Mouse (Mus musculus) olfactory bulb, adult 2 months (tissue): ENCODE results near the gene Rps5. TPM values are rescaled to one million over a fixed set of nuclear protein-coding genes. Genes with fewer than 3 reads are reported as not detected.
"Not testable (repeated sequence)": the region's sequence is repeated elsewhere in the genome, so short reads cannot be mapped to it uniquely, and the experiment has no call there.

ENCODE experiments used
- H3K27ac ChIP-seq: fragments of 200-500 bp; 2 replicates; pipeline ENCODE4 v1.5.1; 2012; ENCODE audit warnings: low read depth, low read length; ENCODE audit not compliant: insufficient read depth
- H3K4me1 ChIP-seq: fragments of 200-500 bp; 2 replicates; pipeline ENCODE4 v1.6.1; 2012; ENCODE audit warnings: low read length; ENCODE audit not compliant: control insufficient read depth, insufficient read depth
- H3K4me3 ChIP-seq: fragments of 200-500 bp; 2 replicates; pipeline ENCODE4 v1.5.1; 2012; ENCODE audit warnings: mild to moderate bottlenecking, low read depth, low read length, moderate library complexity; ENCODE audit not compliant: insufficient read depth
- CTCF ChIP-seq: fragments of 200-500 bp; IDR thresholded peaks from 2 replicates; pipeline ENCODE4 v1.5.1; 2012; ENCODE audit warnings: low read depth, mild to moderate bottlenecking, low read length, moderate library complexity; ENCODE audit not compliant: insufficient read depth
- POLR2A ChIP-seq: fragments of 200-500 bp; IDR thresholded peaks from 2 replicates; pipeline ENCODE4 v1.6.1; 2012; ENCODE audit warnings: mild to moderate bottlenecking, low read depth, low read length, moderate library complexity; ENCODE audit not compliant: insufficient read depth
- WGBS: fragments of 180-500 bp; shearing (Covaris S2); methylation state at CpG from one replicate; pipeline ENCODE4 v1.1.7; 2018; 5-methylcytosine and 5-hydroxymethylcytosine counted together
- polyA plus RNA-seq: library from polyadenylated mRNA; stranded (reverse); fragments of >200 nt; gene quantifications from 2 replicates; pipeline ENCODE4 v1.2.4, GENCODE M21; 2012; ENCODE audit warnings: low replicate concordance; ENCODE audit not compliant: missing spikeins, insufficient read depth, insufficient read length

Gene Rps5
- polyA plus RNA-seq = 651 TPM in 1 of 2 replicates, not detected in the other

DNA sequence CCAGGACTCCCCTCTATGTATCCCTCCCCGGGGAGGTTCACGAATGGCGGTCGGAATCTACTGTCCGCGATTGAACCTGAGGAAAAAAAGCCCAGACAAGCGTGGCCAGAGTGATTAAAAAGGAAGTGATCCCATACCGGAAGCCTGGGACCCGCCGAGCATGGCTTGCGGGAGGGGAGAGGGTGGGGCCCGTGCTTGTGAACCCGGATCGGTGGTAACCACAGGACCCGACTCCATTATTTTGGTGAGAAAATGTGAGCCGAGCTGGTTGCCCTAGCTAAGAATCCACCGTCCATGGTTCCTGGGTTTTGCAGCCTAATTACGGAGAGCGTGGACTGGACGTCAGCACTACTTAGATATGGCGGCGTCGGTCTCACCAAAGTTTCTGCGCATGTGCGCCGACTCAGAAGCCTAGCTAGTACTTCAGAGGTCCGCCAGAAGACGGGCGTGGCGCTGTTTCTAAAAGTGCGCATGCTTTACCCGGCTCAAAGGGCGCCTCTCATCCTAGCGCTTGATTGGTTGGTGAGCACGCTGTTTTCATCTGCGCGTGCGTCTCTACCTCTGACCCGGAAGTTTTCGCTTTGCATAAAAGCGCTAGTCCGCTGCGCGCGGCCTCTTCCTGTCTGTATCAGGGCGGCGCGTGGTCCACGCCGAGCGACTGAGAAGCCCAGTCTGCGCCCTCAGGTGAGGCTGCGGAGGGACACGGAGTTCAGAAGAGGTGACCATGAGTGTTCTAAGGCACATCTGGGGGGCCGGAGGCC is at the start of gene Rps5:
Gene Rps5 (plus strand): TSS at position 586 of the 761 bp plus-strand sequence.
- TF ChIP-seq POLR2A (peak; percentile 66), CTCF (peak; percentile 52; the same call in 1 of the 2 replicates)
- Histone ChIP-seq H3K4me1 (peaks cover 2% of the 10 kb centered on the region; the same call in 1 of the 2 replicates), H3K27ac (peak within 1 kb of the TSS; percentile 93), H3K4me3 (peak within 1 kb of the TSS; percentile 74)
- under 1% methylated on average over 55 of the region's 55 CpGs for WGBS

DNA sequence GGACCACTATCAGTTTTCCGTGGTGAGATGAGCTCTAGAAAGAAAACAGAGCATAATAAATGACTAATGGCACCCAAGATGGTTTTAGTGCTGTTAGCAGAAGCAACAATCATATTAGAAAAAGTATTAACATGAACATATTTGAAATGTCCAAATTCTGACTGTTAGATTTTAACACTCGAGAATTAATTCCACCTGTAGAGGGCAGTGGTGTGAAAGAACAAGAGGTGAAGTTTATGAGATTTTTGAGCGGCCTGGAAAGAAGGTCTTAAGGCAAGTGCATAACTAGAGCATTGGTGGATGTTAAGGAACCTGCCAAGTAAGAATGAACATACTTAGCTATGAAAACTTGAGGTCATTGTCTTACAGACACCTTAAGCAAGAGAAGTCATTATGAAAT is 47.8 kb upstream of the Rps5 start:
- Histone ChIP-seq H3K27ac (no peak overlapping the region), H3K4me3 (no peak overlapping the region), H3K4me1 (no peaks in the 10 kb centered on the region)
- WGBS = 20% methylated on average over 3 of the region's 3 CpGs
- TF ChIP-seq CTCF (no peak), POLR2A (no peak)

- no peak overlapping the region for H3K27ac ChIP-seq
- no peak overlapping the region for H3K4me3 ChIP-seq
- TF ChIP-seq POLR2A (no peak), CTCF (no peak)
- peaks cover 5% of the 10 kb centered on the region; the same call in 1 of the 2 replicates for H3K4me1 ChIP-seq
Observed at GRCm38 (mm10) chr7:12880036-12880435, 42.1 kb upstream of the Rps5 start.

DNA sequence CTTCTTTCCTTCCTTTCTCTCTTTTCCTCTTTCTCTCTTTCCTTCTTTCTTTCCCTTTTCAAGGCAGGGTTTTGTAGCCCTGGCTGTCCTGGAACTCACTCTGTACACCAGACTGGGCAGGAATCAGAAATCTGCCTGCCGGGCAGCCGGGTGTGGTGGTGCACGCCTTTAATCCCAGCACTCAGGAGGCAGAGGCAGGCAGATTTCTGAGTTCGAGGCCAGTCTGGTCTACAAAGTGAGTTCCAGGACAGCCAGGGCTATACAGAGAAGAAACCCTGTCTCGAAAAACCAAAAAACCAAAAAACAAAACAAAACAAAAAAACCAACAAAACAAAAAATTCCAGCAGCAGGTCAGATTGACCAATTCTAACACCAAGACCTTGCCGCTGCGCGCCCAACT is 41.6 kb upstream of the Rps5 start:
- Histone ChIP-seq H3K4me3 (peak overlapping the region; percentile 85), H3K27ac (peak overlapping the region; percentile 52; the same call in 1 of the 2 replicates)
- 28% methylated on average over 8 of the region's 8 CpGs for WGBS
- not testable (repeated sequence) for H3K4me1 ChIP-seq

DNA sequence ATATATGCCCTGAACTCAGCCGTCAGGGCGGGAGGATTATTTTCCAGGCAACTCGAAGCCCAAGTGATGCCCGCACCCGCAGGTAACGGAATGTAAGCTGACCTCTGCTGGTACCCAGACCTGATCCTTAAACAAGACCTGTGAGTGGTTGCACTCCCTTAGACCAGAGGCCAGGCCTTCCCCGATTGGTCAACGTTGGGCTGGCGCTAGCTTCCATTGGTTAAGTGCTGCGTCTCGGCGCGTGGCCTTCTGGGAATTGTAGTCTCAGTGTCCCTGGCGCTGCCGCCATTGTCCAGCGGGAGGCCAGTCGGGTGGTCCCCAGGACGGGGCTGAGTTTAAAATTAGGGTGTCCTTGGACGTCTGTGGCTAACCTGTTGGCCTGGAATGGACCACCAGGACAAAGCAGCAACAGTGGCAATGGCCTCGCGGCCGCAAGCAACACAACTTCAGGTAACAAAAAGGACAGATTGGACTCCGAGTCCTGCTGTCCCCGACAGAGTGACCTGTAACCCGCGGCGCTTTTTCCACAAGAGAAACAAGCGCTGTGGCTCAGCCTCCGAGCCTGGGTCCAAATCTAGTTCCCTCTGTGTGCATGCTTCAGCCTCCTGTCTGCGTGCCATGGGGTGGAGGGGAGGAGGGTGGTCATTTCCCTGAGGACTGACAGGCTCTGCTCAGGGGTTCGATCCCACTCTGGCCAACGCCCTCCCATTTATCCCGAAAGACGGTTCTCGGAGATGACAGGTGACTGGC is 41.0 kb upstream of the Rps5 start, which contains the start of gene Zfp128:
Gene Zfp128 (plus strand): TSS at position 267 of the 750 bp plus-strand sequence.
- WGBS = under 1% methylated on average over 35 of the region's 35 CpGs
- peak within 1 kb of the TSS; percentile 85 for H3K4me3 ChIP-seq
- peak within 1 kb of the TSS; percentile 52 for H3K27ac ChIP-seq
- peak; percentile 83 for TF ChIP-seq POLR2A
- no peak for TF ChIP-seq CTCF
- peaks cover 5% of the 10 kb centered on the region; the same call in 1 of the 2 replicates for H3K4me1 ChIP-seq

DNA sequence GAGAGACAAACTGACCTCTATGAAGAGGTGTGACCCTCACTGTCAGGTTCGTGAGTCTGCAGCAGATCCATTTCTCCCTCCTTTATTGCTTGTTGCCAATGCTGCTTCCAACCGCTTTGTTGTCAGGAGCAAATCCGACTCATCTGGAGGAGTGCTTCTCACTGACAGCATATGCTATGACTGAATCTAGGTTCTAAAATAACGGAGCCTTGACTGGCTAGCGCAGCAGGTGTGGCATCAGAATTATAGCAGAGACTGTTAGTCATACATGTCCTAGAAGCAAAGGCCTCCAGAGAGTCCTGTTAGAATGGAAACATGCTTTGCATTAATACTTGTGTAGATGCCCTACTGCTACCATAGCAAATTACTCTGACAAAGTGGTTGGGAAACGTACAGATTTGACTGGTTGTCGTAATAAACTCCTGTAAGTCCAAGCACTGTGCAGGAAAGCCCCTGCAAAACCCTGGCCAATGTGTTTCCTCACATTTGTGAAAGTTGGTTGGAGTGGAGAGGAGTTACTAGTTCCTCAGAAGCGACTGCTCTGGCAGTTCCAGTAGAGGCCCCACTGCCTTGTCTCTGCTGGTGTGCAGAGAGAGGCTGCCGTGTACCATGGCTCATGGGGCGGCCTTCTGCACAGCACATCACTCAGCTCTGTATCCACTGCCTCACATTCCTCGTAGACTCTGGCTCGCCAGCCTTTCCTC is 35.4 kb upstream of the Rps5 start:
- no peak overlapping the region for H3K4me3 ChIP-seq
- no peak overlapping the region for H3K27ac ChIP-seq
- peaks cover 2% of the 10 kb centered on the region; the same call in 1 of the 2 replicates for H3K4me1 ChIP-seq
- 91% methylated on average over 12 of the region's 12 CpGs for WGBS
- TF ChIP-seq POLR2A (no peak), CTCF (no peak)

DNA sequence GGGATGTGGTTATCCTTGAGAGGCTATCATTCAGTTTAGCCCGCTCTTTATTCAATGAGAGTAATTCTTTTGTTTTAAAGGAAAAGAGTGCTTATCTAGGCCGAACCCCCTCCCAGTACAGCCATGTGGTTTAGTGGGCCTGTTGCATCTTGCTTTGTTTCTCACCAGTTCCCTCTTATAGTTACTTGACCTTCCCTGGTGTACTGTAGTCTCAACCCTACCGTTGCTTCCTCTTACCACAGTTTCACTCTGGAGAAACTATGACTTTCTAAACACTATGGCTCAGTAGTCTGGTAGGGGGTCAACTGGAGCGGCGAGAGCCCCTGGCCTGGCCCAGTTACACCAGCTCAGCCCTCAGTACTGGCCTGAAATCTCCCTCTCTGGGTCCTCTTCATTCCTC is 34.5 kb upstream of the Rps5 start:
- Histone ChIP-seq H3K4me3 (no peak overlapping the region), H3K4me1 (no peaks in the 10 kb centered on the region), H3K27ac (no peak overlapping the region)
- TF ChIP-seq CTCF (no peak), POLR2A (no peak)
- WGBS = 93% methylated on average over 5 of the region's 5 CpGs

GRCm38 (mm10) chr7:12890928-12891327 is 31.2 kb upstream of the Rps5 start:
- H3K4me3 ChIP-seq = no peak overlapping the region
- no peaks in the 10 kb centered on the region for H3K4me1 ChIP-seq
- TF ChIP-seq POLR2A (no peak), CTCF (no peak)
- no peak overlapping the region for H3K27ac ChIP-seq
- 92% methylated on average over 14 of the region's 14 CpGs for WGBS
